Mouse (Mus musculus) mature B cell (primary cell): ENCODE data around the gene Cadps.

ENCODE experiments used
- in situ Hi-C: fragments of 300-500 bp; cut with MboI; formaldehyde crosslinking; loops from 2 replicates; pipeline ENCODE4 v1.14.3; 2019

Gene Cadps

DNA sequence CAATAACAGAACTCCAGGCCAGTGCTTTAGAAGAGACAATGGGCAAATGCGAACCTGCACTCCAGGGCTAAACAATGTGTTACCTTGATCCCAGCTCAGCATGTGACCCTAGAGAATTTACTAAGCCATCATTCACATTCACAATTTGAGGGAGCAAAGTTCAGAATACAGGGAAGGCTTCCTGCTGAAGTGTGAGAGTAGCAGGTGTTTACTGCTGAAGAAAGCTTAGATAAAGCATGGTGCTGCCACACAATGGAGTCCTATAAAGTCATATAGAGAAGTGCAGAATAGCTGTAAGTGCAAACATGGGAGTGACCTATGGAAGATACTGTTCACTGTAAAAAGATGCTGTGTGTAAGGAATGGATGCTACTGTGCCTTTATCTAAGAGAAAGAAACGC lies 91.9 kb downstream of the Cadps start:
- in situ Hi-C loops, result no loop called here

DNA sequence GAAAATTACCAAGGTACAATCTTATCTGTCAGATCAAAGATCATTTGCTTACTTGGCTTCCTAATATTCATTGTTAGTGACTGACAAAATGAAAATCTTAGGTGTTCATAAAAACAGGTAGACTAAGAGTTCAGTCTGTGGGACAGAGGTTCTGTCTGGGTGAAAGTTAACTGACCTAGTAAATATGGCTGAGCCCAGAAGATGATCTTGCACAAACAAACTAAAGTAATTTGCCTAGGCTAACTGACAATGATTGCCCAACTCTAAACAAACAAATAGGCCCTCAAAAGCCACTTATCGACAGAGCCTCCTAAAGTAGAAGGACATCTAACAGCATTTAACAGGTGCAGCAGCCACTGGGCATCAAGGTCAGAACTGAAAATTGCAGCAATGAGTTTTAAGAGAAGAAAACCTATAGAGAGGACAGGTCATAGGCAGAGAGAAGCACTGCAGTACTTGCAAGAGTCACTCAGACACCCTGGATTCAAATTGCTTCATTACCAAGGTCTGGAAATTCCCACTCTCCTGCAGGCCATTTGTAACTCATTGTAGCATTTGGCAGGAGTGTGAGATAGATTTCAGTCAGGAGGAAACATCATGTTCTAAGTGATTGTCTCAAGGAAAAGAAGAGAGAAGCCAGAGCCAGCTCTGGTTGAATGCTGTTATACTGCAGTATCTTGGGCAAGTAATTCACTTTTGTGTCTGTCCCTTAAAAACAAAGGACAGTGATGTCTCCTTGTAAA lies 100.3 kb downstream of the Cadps start:
- in situ Hi-C loops, result no loop called here

DNA sequence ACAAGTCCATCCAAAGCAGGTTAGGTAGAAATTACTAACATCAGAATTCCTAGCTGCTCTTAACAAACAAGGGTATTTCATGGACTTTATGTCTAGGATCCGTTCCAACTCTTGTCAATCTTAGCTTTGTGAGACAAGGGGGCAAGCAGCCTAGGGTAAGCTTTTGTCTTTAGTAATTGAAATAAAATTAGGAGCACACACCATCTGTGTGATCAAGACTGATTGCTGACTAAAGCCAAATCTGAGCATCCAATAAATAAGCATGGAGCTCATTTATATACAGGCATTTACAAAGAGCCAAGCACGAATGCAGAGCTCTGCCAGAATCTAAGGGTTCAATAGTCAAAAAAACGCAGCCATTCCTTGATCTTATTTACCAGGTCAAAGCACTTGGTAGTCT lies 104.1 kb downstream of the Cadps start:
- in situ Hi-C loops, result no loop called here

DNA sequence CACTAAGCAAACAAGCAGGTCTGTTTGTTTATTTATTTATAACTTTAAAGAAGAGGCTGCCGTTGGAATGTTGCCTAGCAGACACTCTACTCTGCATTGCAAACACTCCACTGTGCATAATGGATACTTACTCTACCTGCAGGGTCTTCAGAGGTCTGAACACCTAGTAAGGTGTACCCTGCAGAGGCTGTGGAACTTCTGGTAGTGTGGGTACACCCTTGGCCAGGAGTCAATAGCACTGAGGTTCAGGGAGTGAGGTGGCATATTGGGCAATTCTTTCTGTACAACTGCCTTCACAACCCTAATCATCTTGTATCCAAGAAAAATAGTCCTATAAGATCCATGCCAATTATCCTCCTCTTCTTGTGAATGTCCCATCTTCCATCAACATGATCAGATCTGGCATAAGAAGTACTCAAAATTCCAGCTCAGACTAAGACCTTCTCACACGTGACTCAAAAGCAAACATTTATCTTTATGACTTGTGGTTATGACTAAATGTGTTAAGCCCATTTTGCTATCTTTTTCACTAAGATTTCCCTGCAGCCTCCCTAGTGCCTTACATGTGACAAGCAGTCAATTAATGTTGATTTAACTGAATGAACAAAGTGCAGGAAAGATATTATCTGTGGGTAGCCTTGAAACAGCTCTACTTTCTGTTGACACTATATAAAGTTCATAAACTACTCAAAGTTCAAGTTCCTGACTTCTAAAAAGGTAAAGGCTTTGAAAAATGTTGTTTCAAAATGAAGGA lies 106.8 kb downstream of the Cadps start:
- in situ Hi-C loops, result no loop called here

DNA sequence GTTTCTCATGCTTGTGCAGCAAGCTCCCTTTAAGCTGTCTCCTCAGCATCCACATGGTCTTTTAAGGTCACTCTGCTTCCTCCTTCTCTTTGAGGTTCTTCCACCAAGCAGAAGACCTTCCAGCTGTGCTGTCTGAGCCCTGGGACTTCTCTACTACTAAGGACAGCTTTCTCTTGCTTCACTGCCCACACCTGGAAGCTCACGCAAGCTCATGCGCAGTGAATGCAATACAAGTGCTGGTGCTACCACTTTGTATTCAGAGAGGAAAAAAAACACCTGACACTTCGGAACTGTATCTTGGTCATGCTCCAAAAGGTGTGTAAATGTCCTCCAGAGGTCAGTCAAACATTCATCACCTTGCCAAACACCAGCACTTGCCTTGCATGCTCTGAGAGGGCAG lies 115.5 kb downstream of the Cadps start:
- in situ Hi-C loops, result no loop called here

DNA sequence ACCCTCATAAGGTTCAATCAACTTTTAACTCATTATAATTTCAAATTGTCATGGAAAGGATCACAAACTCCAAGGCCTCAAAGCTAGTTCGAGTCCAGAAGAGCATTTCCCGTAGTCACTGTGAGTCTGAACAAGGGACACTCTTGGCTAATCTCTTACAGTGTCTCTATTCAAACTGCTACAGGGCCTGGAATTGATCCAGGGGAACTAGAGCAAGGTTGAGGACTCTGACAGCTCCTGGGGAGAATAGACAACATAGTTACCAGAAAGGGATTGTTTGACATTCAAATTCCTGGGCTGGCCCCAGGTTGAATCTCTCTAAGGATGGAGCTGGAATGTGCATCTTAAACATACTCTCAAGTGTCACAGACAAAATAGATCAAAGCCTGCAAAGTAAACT lies 118.4 kb downstream of the Cadps start:
- in situ Hi-C loops, result no loop called here

DNA sequence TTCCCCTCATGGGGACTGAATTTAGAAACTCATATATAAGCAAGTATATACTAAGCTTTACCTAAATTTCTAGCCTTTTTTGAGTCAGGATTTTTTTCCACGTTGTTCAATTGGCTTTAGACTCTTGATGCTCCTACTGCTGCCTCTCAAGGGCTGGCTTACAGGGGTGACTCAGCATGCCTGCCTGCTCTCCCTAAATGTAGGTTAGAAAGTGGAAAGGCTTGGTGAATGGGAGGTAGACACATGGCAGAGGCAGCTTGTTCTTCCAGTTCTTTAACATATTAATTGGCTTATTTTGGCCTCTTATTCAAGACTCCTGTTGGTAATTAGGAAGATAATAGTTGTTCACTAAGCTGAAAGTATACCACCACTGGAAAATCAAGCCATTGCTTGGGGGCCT lies 132.7 kb downstream of the Cadps start:
- in situ Hi-C loops, result no loop called here

DNA sequence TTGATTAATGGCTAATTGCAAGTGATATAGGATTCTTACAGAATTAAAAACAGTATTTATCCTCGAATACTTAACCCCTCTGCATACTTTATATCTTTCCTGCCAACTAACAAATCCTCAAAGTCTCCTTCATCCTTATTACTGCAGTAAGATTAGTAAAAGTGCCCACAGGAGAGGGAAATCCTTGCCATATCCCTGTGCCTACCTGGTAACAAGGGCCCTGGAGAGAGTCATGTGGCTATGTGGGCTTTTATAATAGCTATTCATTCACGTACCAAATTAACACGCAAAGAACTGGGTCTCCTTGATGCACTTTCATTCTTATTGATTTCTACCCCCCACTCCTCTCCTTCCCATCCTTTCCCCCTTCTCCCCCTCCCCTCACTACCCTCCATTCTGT lies 137.9 kb downstream of the Cadps start:
- in situ Hi-C loops, result no loop called here

DNA sequence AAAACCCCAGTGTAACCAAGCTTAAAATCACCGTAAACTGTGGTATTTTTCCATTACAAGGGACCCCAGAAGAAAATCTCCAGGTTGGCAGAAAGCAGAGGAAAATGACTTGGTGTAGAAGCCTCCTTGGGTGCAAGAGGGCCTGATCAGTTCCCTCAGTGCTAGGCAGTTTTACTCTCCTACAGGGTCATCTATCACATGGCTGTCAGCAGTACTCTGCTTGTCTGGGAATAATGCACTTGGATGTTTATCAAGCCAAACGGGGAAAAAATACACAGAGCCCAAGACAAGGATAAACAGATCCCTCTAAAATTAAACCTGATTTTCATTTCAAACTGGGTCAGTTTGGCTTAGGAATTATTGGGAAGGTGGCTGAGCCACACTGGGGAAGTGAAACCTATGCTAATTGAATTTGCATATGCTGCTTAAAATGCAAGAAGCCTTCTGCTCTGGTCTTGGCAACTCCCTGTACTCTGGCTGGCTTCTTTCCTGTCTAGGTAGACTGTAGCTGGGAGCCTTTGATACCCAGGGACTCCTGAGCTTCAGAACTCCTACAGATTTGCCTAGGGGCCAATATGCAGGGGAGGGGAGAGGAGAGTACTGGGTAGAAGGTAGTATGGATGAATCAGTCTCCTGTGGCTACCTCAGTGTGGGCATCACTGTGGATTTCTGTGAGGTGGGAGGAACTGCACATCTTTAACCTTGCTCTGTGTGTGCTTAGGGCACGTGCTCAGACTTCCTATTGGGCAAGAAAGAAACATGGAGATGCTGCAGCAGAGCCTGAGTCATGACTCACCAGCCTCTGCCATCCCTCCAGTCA lies 141.8 kb downstream of the Cadps start:
- in situ Hi-C loops, result no loop called here

DNA sequence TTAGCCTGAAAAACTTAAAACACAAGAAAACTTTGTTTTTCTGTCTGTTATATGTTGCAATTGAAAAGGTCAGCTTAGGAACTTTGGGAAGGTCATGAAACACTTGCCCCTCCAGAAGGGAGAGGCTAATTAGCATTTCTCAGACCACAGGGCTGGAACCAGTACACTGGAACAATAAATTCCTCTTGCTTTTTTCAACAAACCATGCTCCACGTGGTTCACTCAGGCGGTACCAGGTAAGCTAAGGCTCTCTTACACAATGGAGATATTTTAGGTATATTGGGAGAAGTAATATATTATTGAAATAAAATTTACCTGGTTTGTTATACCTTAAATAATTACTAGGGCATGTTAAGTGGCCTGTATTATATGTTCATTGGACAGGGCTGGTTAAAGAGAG lies 161.4 kb downstream of the Cadps start:
- in situ Hi-C loops, result no loop called here

DNA sequence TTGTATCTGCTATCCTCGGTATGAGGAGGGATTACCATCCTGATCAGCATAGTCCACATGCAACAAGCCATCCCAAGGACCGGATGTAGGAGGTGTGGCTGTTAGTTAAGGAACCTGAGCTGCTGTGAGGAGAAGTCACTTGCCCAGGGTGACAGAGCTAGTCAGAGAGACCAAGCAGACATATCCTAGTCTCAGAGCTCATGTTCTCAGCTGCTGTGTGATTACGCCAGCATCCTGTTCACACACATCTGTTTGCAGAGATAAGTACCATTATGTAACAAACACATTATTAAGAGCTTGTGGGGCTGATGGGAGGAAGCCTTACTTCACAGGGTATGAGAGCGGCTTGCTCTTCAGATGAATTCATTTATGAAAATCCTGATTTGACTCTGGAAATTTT lies 165.5 kb downstream of the Cadps start:
- in situ Hi-C loops, result no loop called here

DNA sequence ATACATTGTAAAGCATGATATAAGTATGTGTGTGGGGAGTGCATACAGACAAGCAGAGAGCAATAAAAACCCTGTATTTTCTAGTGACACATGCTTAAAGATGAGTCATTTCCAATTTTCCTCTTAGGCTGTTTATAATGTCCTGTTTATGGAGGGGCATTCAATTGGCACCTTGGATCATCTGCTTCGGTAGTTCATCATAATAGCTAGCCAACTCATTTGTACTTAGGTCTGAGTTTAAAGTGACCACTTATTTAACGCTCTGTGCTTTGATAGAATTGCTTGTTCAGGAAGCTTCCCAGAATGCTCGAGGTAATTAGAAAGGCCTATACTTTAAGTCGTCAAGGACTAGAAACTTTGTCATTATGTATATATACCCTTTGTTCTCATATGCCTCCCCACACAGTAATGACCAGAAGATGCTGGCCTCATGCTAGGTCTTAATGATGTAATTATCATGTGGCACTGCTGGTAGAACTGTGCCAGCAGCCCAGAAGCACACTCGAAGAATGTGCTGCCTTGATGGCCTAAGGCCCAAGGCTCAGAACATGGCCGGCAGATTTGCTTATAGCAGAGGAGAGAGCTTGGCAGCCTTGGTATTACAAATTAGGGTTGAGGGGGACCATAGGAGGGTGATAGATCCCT lies 179.9 kb downstream of the Cadps start:
- in situ Hi-C loops, result no loop called here

DNA sequence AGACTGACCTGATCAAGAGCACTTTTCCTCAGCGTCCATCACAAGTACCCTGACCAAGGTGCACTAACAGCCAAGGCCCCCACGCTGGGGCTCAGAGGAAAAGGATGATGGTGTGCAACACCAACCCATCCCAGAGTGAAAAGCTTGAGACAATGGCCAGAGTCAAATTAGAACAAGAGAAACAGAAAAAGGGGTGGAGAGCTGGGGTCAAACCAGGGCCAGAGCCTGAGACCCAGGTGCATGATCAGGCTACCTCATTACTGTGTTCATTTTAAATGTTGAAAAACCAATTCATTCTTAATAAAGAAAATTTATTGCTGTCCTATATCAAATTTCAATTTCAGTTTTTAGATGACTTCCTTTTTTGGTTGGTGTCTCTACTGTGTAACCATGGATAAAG lies 184.1 kb downstream of the Cadps start:
- in situ Hi-C loops, result no loop called here

DNA sequence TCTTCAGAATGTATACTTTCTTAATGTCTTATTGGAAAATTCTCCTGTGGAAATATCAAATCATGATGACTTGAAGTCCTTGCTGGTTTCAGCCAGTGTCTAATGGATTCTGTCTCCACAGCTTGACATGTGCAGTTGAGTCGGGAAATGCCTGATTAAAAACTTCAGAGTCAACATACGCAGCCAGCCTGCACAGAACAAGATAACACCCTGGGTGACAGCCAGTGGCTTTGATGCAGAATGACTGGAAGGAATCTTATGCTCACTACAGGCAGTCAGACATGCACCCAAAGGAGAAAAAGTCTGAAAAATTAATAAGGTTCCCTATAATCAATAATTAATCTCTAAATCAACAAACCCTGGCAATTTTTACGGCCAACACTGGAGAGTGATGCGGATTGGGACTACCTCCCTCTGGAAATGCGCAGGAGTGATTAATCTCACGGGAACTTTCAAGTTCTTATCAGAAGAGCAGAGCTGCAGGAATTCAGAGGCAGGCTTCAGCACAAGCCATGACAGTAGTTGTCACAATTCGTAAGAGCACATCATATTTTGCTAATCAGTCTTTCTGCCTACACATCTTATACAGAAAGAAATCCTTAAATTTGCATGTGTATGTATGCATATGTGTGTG lies 185.6 kb downstream of the Cadps start:
- in situ Hi-C loops, result no loop called here

DNA sequence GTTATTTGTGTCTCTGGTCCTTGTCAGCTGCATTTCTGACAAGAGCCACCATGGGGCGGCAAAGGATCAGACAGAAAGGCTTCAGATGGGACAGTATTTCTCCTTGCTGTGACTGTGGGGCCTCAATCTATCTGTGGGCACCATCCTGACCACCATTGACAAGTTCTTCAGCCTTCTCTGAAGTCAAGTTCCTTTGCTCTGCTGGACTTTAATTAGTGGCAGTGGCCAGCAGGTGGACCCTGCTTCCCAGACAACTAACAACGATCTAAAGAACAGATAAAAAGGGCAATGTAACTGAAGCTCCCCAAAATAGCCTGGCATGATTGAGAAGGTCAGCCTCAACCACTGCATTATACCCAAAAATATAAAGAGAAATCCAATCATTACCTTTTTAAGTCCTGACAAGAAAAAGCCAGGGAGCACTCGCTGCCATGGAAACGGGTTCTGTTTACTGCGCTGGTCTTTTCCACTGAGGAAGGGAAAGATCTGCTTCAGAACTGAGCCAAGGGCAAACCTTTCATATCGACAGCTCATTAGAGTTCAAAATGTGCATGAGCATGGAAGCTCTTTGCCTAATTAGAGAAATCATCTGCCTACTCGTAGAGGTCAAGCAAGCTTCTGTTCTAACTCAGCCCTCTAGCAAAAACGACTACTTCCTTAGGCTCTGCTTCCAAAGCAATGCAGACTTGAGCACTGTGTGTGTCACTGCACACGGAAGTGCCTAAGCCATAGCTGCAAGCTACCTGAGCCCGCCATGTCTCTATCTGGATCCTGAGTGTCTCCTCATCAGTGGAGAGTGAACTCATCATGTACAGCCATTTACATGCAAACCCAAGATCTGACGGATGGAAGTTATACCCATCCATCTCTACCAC lies 198.4 kb downstream of the Cadps start:
- in situ Hi-C loops, result no loop called here

DNA sequence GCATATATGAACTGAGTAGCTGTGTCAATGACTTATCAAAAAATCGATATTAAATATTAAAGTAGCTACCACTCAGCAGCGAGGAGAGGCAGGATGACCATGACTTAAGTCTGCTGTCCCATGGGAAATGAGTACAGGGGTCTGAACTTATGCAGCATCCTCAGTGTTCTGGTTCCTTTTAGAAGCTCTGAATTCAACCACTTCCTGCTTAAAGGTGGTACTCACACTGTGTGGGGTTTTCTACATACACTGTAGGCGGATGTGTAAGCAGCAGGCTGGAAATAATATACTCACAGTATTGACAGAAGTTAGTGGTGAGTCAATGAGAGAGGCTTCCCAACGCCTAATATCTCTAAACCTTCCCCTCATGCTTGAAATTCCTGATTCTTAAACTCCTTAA lies 215.9 kb downstream of the Cadps start:
- in situ Hi-C loops, result no loop called here

DNA sequence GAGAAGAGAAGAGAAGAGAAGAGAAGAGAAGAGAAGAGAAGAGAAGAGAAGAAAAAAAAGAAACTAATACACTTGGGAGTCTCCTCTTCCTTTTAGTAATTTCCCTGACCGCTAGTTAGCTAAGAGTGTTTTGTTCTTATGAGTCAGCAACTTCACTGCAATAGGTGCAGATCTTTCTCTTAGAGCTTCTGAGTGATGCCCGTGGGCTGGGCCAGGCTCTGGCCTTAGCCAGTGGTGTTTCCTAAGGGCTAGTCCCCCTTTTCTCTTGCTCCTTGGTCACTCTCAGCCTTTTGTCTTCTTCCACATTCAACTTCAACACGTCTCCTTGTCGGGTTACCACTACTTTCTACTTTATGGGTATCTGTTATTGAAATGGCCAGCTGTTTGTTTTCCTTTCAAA lies 216.7 kb downstream of the Cadps start:
- in situ Hi-C loops, result no loop called here

DNA sequence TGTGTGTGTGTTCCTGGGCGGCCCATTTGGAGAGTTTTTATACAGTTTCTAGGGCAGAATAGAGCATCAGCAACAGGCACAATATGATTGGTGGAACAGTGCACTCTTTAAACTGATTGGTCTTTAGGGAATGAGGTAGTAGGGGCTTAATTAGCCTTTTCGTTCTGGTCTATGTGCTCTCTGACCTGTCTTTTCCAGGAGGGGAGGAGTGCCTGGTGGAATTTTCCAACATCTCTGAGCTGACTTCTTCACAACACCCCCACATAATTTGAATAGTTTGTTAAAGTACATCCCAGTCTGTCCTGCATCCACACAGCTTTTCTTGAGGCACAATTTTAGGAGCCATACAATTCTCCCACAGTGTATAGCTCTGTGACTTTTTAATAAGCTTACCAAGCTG lies 220.8 kb downstream of the Cadps start:
- in situ Hi-C loops, result no loop called here

DNA sequence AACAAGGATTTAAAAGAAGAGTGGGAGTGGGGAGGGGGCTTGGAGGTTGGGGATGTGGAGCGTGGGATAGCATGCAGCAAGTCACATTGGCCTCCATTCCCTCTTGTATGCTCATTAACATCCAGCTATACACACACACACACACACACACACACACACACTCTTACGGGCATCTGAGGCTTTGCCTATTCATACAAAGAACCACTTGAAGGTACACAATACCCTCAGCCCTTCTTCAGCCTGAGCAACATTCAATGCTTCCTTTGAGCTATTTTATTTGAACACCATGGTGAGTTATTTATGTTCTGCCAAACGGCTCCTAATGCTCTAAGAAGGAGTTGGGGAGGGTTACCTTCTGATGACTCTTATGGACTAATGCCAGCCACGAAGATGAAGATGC lies 227.6 kb downstream of the Cadps start:
- in situ Hi-C loops, result no loop called here

DNA sequence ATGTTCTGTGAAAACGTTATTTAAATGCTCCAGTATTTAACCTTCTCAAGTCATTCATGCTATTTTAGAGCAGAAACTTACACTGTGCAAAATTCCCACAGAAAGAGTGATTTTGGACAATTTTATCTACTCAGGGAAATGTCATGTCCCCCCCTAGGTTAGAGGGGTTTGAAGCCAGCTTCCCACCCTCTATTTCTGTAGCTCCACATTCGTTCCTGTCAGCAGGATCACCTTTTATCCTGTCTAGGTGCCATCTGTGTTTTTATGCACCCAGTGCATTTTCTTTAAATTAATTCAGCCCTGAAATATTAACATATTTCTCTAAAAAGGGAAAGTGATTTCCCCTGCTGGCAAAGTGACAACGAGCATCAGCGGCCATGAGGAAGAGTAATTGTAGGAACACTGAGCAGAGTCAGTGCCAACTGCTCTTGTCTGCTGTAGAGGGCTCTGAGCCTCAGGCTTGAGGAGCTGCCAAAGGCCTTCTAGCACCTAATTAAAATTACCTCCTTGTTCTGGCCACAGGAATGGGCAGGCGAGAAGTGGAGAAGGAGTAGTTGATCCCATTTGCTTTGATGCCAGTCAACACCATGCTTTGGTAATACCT lies 230.3 kb downstream of the Cadps start:
- in situ Hi-C loops, result no loop called here
